Mouse (Mus musculus): ENCODE measurements around the gene Atp2a1. TPM values are rescaled to one million over a fixed set of nuclear protein-coding genes. Genes with fewer than 3 reads are reported as not detected.
A peak's percentile ranks its signal among the peaks of the same experiment; 100 is the strongest.
"Not testable (repeated sequence)": the region's sequence is repeated elsewhere in the genome, so short reads cannot be mapped to it uniquely, and the experiment has no call there.

The Atp2a1 gene
- polyA plus RNA-seq, 1 experiment: 1.4 TPM

GRCm38 (mm10) chr7:126496475-126496874 is 33.6 kb upstream of the Atp2a1 start:
- Histone ChIP-seq H3K4me3 (replicated peaks) (no peak overlapping the region), H3K9me3 (no peaks in the 10 kb centered on the region), H3K36me3 (replicated peaks; ENCODE audit: low read length) (peaks cover 98% of the 10 kb centered on the region), H3K27me3 (replicated peaks) (no peaks in the 10 kb centered on the region), H3K4me1 (peaks cover 85% of the 10 kb centered on the region)
- TF ChIP-seq GATA1 (IDR thresholded peaks at IDR 0.05; ENCODE audit: borderline replicate concordance, low read length): no peak
- no peak for TF ChIP-seq FLI1 (IDR thresholded peaks at IDR 0.05; ENCODE audit: low read length)

DNA sequence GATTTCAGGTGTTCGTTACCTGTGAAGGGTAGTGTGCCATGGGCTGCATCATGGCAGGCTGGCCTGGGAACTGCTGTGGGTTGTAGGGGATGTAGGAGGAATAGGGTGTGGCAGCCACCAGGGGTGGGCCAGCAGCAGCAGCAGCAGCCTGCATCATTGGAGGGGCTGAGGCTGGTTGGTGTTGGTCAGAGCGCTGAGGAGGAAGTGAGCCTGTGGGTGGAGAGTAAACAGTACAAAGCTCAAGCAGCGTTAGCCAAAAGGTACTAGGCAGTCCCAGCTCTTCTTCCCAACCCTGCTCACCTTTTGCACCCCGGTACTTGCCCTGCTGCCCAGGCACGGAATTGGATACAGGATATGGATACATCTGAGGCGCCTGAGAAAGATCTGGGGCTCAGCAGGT is 31.2 kb upstream of the Atp2a1 start:
- H3K4me1 ChIP-seq: peaks cover 89% of the 10 kb centered on the region
- no peaks in the 10 kb centered on the region for H3K9me3 ChIP-seq
- TF ChIP-seq GATA1 (IDR thresholded peaks at IDR 0.05; ENCODE audit: borderline replicate concordance, low read length) (no peak), FLI1 (IDR thresholded peaks at IDR 0.05; ENCODE audit: low read length) (no peak)
- H3K27me3 ChIP-seq (replicated peaks): no peaks in the 10 kb centered on the region
- no peak overlapping the region for H3K4me3 ChIP-seq (replicated peaks)
- H3K36me3 ChIP-seq (replicated peaks; ENCODE audit: low read length): peaks cover 97% of the 10 kb centered on the region

DNA sequence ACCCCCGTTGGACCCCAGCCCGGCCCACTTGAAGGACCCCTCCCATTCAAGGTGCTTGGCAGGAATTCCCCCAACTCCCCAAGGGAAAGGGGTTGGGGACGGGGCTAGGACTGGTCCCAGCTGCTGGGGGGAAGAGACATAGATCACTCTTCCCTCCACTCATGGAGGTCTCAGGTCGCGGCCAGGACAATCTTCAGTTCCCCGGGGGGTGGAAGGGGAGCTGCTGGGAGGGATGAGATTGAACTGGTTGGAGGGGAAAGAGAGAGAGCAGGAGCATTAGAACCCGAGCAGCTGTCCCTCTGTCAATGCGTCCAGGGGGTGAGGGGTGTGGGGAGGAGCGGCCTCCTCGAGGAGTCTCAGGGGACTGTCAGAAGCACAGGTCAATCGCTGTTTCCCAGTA is 29.1 kb upstream of the Atp2a1 start:
- H3K4me1 ChIP-seq: peaks cover 84% of the 10 kb centered on the region
- peaks cover 85% of the 10 kb centered on the region for H3K36me3 ChIP-seq (replicated peaks; ENCODE audit: low read length)
- H3K4me3 ChIP-seq (replicated peaks): no peak overlapping the region
- H3K27me3 ChIP-seq (replicated peaks): no peaks in the 10 kb centered on the region
- no peak for TF ChIP-seq GATA1 (IDR thresholded peaks at IDR 0.05; ENCODE audit: borderline replicate concordance, low read length)
- no peak for TF ChIP-seq FLI1 (IDR thresholded peaks at IDR 0.05; ENCODE audit: low read length)
- H3K9me3 ChIP-seq: no peaks in the 10 kb centered on the region

- Histone ChIP-seq H3K9me3 (no peaks in the 10 kb centered on the region), H3K36me3 (replicated peaks; ENCODE audit: low read length) (peaks cover 75% of the 10 kb centered on the region), H3K27me3 (replicated peaks) (no peaks in the 10 kb centered on the region), H3K4me3 (replicated peaks) (no peak overlapping the region), H3K4me1 (peaks cover 80% of the 10 kb centered on the region)
- TF ChIP-seq FLI1 (IDR thresholded peaks at IDR 0.05; ENCODE audit: low read length): no peak
- TF ChIP-seq GATA1 (IDR thresholded peaks at IDR 0.05; ENCODE audit: borderline replicate concordance, low read length): no peak
These were observed 28.1 kb upstream of the Atp2a1 start for GRCm38 (mm10) chr7:126491005-126491404.

DNA sequence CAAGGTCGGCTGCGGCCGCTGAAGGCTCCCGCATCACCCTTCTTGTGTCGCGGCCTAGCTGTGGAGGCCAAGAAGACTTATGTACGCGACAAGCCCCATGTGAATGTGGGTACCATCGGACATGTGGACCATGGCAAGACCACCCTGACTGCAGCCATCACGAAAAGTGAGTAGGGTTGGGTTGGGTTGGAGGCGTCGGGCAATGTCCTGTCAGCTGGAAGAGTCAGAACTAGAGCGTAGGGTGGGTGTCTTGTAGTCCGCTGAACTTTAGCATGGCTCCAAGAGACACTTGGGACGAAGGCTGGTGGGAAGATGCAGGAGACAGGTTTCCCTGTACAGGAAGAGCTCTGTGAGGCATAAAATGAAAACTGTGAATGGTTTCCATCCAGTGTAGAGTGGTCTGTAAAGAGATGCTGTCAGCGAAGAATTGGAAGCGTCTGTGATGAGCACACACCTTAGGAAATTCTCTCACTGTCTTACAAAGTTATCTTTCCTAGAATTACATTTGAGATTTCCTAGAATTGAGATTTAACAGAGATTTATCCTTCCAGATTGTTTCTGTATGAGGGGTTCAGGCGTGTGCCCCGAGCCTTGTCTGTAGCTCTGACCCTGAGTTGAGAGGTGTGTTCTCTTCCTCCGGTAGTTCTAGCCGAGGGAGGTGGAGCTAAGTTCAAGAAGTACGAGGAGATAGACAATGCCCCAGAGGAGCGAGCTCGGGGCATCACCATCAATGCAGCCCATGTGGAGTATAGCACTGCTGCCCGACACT is 24.9 kb upstream of the Atp2a1 start:
- not testable (repeated sequence) for H3K27me3 ChIP-seq (replicated peaks); H3K9me3 ChIP-seq
- Histone ChIP-seq H3K4me3 (replicated peaks) (peak overlapping the region; percentile 99), H3K36me3 (replicated peaks; ENCODE audit: low read length) (peaks cover 43% of the 10 kb centered on the region), H3K4me1 (peaks cover 57% of the 10 kb centered on the region)

DNA sequence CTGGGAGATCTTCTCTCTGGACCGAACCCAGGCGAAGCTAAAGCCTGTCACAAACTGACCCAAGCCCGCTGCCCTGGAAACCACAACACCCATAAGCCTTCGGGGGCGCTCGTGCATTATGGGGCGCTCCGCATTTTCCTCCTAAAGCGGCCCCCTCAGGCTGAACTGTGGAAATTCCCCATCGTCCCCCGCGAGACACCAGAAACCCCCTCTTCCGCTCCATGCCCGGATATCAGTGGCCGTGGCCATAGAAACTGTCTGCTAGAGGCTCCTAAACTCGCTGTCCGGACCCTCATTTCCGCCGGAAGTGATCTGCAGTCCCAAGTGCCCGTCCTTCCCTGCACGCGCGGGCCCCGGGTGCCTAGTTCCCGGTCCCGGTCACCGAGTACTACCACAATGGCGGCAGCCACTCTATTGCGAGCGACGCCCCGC is 24.2 kb upstream of the Atp2a1 start, which contains the start of gene Tufm:
Gene Tufm (plus strand): TSS at position 310 of the 432 bp plus-strand sequence.
- Histone ChIP-seq H3K4me3 (replicated peaks) (peak within 1 kb of the TSS; percentile 99), H3K4me1 (peaks cover 57% of the 10 kb centered on the region), H3K27me3 (replicated peaks) (no peaks in the 10 kb centered on the region), H3K9me3 (no peaks in the 10 kb centered on the region), H3K36me3 (replicated peaks; ENCODE audit: low read length) (peaks cover 36% of the 10 kb centered on the region)
- no peak for TF ChIP-seq GATA1 (IDR thresholded peaks at IDR 0.05; ENCODE audit: borderline replicate concordance, low read length)
- peak; percentile 81; the same call in 1 of the 2 replicates for TF ChIP-seq FLI1 (IDR thresholded peaks at IDR 0.05; ENCODE audit: low read length)

DNA sequence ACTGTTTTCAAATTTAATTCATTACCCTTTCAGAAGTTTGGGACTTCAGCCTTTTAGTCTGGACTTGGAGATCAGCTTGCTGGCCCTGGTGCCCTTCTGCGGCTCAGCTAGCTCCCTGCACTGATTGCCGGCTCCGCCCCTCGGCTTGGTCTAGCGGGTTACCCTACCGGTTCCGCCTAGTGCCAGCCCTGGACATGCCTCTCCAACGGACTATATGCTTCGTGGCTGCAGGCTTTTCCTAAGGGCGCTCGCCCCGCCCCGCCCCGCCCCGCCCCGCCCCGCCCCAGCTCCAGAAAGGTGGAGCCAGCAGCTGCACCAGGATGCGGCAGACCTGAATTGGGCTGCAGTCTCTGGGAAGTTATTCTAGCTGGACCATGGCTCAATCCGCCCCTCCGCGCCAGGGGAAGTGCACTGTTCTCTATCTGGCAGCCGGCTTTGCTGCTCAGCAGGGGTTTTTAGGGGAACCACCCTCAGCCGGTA is 19.5 kb upstream of the Atp2a1 start:
- Histone ChIP-seq H3K27me3 (replicated peaks) (no peaks in the 10 kb centered on the region), H3K9me3 (no peaks in the 10 kb centered on the region), H3K36me3 (replicated peaks; ENCODE audit: low read length) (no peaks in the 10 kb centered on the region), H3K4me3 (replicated peaks) (peak overlapping the region; percentile 88), H3K4me1 (peaks cover 20% of the 10 kb centered on the region)
- no peak for TF ChIP-seq GATA1 (IDR thresholded peaks at IDR 0.05; ENCODE audit: borderline replicate concordance, low read length)
- TF ChIP-seq FLI1 (IDR thresholded peaks at IDR 0.05; ENCODE audit: low read length): no peak

- Histone ChIP-seq H3K4me1 (peaks cover 23% of the 10 kb centered on the region), H3K36me3 (replicated peaks; ENCODE audit: low read length) (no peaks in the 10 kb centered on the region), H3K4me3 (replicated peaks) (peak overlapping the region; percentile 88)
These were observed 18.8 kb upstream of the Atp2a1 start for GRCm38 (mm10) chr7:126481699-126482098.

DNA sequence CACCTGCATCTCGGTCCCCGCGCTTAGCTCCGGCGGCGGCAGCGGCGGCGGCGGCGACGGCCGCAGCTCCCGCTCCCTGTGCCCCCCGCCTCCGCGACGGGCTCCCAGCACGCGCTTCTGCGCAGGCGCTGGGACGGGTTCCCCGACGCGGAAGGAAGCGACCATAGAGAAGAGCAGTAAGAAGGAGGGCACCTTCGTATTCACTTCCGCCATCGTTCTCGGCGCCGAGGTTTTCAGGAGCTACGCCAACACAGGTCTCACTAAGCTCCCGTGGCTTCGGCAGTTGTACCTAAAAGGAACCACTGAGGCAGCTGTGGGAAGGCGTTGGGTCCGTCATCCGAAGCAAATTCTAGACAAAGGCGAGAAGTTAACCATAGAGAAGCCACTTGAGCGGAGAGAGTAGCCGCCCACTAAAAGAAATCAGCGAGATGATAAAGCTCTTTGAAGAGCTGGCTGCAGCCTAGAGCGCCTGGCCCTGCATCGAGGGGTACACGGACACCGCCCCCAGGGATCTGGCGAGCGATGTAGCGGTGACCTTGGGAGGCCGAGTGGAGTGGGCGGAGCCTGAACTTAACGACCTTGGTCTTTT is 12.2 kb upstream of the Atp2a1 start, which contains the start of gene Sh2b1:
Gene Sh2b1 (minus strand): TSS at position 432 of the 589 bp plus-strand sequence.
- Histone ChIP-seq H3K4me1 (peaks cover 68% of the 10 kb centered on the region), H3K36me3 (replicated peaks; ENCODE audit: low read length) (peaks cover 36% of the 10 kb centered on the region), H3K9me3 (no peaks in the 10 kb centered on the region), H3K27me3 (replicated peaks) (no peaks in the 10 kb centered on the region), H3K4me3 (replicated peaks) (peak within 1 kb of the TSS; percentile 98)
- TF ChIP-seq GATA1 (IDR thresholded peaks at IDR 0.05; ENCODE audit: borderline replicate concordance, low read length) (no peak), FLI1 (IDR thresholded peaks at IDR 0.05; ENCODE audit: low read length) (no peak)

More at GRCm38 (mm10) chr7:126481699-126482098, 18.8 kb upstream of the Atp2a1 start:
- Histone ChIP-seq H3K9me3 (no peaks in the 10 kb centered on the region), H3K27me3 (replicated peaks) (no peaks in the 10 kb centered on the region)
- no peak for TF ChIP-seq FLI1 (IDR thresholded peaks at IDR 0.05; ENCODE audit: low read length)
- TF ChIP-seq GATA1 (IDR thresholded peaks at IDR 0.05; ENCODE audit: borderline replicate concordance, low read length): no peak

DNA sequence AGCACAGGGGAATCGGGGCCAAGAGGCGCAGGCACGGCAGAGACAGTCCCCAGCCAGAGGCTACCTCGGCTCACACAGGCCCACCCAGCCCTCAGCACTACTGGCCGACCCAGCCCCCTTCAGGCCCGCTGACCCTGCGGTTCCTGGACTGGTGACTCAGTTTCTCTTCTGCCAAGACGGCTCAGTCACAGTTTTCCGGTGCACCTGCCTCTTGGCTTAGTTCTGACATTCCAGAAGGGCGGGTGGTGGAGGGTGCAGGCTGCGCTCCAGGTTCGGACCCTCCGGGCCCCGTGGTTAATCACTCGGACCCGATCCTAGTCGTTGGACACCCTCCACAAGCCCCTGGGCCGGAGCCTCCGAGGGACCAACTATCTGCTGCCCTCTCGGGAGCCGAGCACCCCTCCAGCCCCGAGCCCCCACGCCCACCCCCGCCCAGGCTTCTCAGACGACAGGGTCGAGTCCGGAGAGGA is 11.6 kb upstream of the Atp2a1 start:
- Histone ChIP-seq H3K9me3 (no peaks in the 10 kb centered on the region), H3K4me3 (replicated peaks) (peak overlapping the region; percentile 98), H3K27me3 (replicated peaks) (no peaks in the 10 kb centered on the region), H3K4me1 (peaks cover 73% of the 10 kb centered on the region), H3K36me3 (replicated peaks; ENCODE audit: low read length) (peaks cover 41% of the 10 kb centered on the region)
- TF ChIP-seq FLI1 (IDR thresholded peaks at IDR 0.05; ENCODE audit: low read length) (no peak), GATA1 (IDR thresholded peaks at IDR 0.05; ENCODE audit: borderline replicate concordance, low read length) (no peak)

Measured in megakaryocyte, embryonic 14.5 days (primary cell).